Mouse (Mus musculus) spleen, adult 18-20 months (tissue): Measurements from ENCODE around the gene Ifnl2.
"Not testable (repeated sequence)": the region's sequence is repeated elsewhere in the genome, so short reads cannot be mapped to it uniquely, and the experiment has no call there.

Experiments used
- DNase-seq, 2 experiments: peaks; one replicate each; pipeline ENCODE4 v3.0.0; 2022; ENCODE audit warnings: mixed read lengths in 2 of 2

Gene Ifnl2

DNA sequence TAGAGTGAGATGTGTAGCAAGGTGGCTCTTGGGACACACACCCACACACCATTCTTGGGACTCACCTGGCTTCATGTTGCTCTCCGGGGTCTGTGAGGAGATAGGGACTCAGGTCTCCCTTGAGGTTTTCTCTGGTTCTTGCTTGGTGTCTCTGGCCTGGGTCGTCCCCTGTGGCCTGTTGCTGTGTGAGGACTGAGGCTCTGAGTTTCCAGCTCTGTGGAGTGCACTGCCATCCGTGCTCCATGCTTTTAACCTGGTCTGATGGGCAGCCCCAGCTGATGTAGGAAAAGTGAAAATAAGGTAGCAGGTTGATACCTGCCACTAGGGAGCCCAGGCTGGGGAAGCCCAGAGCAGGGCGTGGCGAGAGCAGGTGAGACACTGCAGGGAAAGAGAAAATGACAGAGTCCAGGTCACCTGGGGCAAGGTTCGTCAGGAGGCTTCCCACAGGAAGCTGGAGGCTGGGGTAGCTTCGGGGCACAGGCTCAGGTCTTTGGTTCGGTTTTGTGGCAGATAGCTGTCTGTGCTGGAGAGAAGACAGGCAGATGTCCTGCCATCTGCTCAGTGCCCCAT, at the start of gene Ifnl2:
Gene Ifnl2 (minus strand): TSS at position 51 of the 570 bp plus-strand sequence.
- DNase-seq, result not testable (repeated sequence)

DNA sequence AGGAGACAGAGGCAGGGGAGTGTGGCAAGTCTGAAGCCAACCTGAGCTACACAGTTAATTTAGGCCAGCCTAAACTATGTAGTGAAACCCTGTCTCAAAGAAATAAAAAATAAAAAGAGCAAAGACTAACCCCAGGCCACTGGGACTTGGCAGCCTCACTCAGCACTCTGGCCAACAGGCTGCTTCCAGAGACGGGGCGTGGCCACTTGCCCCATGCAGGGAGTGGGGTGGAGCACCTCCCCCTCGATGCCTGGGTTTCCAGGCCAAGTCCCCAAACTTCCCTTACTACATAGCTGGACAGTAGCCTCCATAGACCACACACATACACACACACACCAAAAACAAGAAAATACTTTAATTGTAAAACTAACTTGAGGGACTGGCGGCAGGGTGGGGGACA, 48.2 kb upstream of the Ifnl2 start:
- no peak for DNase-seq

DNA sequence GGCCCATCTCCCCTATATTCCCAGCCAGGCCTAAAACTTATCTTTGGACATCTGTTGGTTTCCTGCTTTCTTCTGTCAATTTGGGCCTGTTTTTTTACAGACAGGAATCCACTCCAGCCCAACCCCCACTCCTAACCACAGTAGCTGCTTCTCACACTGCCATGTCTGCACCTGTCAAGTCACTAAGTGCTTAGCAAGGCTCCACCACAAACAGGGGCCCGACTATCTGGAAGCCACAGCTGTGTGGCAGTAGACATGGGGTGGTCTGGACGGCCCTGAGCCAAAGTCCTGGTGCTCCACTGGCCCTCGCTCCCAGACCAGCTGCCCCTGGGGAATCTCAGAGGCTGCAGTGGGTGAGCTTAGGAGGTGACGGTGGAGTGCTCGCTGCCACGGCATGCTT, 47.5 kb upstream of the Ifnl2 start:
- DNase-seq, result no peak

DNA sequence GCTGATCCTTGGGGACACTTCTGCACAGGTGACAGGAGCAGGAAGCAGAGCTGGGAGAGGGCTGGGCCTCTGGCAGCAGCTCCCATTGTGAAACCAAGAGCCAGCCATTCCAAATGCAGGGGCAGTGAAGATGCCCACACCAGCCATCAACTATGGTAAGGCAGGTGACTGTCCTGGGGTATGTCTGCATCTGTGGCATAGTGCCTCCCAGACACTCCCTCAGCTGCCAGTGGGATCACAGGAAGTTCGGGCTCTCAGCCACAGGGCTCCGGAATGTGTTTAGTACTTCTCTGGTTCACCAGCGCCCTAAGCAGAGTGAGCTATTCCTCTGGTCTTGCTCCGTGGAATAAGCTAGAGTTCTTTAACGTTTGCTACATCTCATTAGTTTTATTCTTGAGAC, 46.8 kb upstream of the Ifnl2 start:
- no peak for DNase-seq

DNA sequence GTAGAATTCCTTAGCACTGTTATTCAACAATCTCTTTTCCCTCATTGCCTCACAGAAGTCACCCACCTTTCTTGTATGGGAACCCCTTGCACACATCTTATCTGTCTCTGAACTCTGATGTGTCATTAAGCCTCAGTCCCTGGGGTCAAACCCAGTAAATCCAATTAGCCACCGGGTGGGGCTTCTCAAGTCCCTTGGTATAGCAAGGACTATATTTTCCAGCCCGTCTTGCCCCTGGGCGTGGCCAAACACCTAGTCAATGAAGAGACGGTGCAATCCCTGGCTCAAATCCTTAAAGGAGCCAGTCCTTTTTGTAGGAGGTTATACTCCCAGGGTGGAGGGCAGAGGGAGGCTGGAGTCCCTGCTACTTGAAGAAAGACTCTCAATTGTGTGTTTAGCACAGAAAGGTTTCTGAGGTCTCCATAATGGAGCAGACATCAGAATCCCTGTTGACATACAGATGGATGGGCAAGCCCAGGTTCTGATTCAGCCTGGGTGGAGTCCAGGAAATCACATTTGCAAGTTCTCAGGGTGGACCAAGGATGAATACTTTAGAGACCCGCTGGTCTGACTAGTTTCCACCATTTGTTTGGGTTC, 45.8 kb upstream of the Ifnl2 start:
- DNase-seq, result no peak

DNA sequence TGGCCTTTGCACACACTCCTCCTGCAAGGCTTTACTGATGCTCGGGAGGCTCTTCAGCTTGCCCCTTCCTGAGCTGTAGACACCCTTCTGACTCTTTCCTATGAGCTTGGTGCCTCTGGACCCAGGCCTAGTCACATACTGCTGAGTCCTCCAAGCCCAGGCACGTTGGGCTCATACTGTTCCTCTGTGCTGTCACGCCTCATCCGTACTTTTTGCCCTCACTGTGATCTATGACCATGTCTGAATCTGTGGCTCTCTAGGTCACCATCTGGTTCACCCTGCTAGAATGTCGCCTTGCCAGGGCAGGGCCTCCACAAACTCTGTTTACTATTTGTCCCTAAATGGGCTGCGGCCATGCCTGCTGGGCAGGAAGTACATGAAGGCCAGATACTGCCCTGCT, 42.8 kb upstream of the Ifnl2 start:
- no peak for DNase-seq

DNA sequence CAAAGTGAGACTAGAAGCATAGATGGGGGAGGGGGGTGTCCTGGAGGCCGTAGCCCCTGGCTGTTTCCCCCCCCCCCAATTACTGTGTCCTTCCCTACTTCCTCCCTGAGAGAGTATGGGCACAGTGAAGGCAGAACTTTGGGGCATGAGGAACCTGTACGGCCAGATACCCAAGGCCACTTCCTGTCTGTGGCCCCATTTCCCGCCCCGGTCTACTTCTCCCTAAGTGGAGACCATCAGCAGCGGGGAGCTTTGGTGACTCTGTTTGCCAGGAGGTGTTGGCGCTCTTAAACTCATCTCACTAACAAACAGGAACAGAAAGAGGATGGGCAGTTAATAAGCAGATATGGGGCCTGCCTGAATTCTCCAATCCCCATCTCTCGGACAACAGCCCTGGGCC, 37.4 kb upstream of the Ifnl2 start:
- no peak for DNase-seq

DNA sequence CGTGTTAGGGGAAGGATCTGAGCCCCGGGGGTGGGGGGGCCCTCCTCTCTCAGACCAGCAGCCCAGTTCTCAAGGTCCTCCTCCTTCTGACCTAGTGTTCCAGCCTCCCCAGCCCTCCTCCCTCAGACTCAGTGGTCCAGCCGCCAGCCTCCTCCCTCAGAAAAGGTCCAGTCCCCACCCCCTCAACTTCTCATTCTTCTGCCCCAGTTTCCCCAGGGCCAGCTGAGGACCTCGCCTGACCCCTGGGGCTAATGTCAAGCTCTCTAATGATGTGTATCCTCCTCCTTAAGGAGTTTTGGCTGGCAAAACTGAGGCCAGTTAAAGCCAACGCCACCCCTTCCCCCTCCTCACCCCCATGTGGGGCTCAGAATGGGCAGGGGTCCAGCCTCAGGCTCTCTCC, 36.9 kb upstream of the Ifnl2 start, which contains the start of gene Nccrp1:
Gene Nccrp1 (minus strand): TSS at position 101 of the 400 bp plus-strand sequence.
- DNase-seq, result no peak

DNA sequence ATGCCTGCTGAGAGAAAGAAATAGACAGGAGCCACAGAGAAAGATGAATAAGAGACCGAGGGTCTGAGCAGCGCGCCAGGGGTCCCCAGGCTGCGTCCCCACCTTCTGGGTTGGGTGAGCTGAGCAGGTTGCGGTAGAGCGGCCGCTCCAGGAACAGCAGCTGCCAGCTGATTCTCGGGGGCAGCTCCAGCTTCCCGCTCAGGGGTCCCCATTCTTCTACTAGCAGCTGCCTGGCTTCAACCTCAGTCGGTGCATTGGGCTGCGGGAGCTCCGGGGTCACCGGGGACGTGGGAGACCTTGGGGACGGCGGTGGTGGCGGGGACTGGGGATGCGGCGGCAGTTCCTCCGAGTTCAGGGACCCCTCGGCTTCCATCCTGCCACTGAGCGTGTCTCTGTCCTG, 36.4 kb upstream of the Ifnl2 start:
- no peak for DNase-seq

DNA sequence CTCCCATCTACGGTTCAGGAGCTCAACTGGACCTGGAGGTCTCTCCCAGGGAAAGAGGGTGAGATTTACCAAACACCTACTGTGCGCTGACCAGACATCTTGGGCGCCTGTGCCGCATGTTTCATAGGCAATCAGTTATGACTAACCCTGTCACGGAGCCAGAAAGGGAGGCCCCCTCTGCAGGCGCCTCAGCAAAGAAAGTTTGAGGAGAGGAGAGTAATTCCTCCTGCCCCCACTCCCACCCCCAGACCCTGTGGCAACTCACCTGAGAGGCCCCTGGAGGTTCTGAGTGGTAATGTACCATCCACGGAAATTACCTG, 35.6 kb upstream of the Ifnl2 start:
- no peak for DNase-seq

DNA sequence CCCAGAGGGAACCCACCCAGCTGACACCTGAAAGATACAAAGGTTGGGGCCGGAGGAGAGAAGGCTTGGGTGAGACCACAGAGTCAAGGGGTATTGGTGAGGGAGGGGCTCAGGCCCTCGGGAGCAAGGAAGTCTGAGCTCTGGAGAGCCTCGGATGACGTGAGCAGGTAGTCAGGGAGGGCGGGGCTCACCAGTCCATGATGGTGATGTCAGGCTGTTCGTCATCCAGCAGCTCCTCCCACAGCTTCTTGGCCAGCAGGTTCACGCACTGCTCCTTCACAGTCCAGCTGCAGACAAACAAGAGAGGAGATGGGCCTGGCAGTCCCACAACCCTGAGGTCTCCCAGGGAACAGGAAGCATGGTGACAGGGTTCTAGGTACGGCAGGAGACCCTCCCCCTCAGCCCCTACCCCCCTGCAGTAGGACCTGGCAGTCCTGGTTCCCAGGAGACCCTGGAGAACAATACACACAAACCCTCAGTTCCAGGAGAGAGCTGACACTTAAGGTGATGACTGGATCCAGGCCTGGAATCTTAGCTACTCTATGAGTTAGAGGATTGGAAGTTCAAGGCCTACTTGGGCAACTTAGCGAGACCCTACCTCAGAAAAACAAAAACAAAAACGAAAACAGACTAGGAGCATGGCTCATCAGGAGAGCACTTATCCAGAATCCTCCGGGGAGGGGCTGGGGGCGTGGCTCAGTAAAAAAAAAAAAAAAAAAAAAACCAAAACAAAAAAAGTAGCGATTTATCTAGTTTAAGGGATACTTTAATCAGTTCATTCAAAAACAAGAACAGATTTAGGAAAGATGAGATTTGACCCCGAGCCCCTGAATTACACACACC, 35.0 kb upstream of the Ifnl2 start:
- DNase-seq, result no peak

DNA sequence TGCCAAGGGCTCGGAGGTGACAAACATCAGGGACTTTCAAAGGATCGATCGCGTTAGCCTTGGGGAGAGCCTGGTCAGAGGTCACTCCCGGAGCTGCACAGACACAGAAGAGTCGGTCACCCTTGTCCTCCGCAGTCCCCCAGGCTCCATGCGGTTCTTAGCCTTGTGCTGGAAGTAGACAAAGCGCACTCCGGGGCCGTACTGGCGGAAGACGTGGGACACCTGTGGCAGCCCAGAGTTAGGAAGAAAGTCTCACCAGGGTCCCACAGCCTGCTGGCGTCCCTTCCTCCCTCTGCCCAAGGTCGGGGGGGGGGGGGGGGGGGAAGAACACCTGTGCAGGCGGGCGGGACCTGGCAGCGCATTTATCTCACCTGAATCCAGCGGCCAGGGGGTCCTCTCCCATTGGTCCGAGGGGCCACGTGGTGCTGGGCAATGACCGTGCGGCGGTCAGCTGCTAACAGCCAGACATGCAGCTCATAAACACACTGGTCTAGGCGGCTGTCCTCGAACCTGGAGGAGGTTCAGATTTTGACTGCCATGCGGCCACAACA, 33.9 kb upstream of the Ifnl2 start:
- DNase-seq, result no peak

DNA sequence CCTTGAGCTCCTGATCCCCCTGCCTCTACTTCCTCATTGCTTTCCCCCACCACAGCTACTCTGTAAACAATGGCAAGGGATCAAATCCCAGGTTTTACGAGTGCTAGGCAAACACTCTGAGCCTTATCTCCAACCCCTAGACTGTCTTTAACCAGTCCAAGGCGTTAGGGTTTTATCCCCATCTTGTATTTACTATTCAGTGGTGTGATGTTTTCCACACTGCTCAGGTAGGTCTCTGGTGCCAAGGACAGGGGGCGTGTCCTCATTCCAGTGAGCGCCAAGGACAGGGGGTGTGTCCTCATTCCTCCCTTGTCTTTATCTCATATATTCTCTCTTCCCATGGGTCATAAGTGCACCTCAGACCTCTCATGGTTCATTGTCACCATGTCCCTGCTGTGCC, 30.3 kb upstream of the Ifnl2 start, which contains the start of gene Sycn:
Gene Sycn (plus strand): TSS at position 360 of the 400 bp plus-strand sequence.
- no peak for DNase-seq

DNA sequence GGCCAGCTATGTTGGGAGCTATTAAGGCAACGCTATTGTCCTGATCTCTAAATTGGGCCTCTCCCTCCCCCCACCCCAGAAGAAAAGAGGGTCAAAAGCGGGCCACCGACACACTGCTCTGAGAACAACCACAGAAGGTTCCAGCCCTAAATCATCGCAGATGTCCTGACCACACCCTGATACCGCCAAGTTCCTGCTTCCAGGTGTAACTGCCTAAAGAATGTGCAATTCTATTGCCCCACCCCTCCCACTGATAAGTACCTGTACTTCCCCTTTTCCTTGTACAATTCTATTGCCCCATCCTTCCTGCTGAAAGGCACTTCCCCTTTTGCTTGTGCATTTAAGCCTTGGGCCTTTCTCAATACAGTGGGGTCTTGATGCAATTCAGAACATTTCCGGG, 28.6 kb upstream of the Ifnl2 start:
- not testable (repeated sequence) for DNase-seq

DNA sequence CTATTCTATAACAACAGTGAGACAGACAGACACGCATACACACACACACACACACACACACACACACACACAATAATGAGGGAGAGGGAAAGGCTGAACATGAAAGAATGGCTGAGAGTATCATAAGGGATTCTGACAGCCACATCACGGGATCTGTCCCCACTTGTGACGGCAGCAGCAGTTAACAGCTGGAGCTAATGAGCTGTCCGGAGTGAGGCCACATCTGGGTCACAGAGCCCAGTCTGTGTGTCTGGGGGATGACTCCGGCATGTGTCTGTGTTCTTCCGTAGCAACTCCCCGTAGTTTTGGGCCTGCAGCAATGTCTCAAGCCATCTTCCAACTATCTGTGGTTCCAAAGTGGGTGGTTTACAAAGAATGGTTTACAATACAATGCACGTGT, 21.8 kb upstream of the Ifnl2 start:
- DNase-seq, result no peak

DNA sequence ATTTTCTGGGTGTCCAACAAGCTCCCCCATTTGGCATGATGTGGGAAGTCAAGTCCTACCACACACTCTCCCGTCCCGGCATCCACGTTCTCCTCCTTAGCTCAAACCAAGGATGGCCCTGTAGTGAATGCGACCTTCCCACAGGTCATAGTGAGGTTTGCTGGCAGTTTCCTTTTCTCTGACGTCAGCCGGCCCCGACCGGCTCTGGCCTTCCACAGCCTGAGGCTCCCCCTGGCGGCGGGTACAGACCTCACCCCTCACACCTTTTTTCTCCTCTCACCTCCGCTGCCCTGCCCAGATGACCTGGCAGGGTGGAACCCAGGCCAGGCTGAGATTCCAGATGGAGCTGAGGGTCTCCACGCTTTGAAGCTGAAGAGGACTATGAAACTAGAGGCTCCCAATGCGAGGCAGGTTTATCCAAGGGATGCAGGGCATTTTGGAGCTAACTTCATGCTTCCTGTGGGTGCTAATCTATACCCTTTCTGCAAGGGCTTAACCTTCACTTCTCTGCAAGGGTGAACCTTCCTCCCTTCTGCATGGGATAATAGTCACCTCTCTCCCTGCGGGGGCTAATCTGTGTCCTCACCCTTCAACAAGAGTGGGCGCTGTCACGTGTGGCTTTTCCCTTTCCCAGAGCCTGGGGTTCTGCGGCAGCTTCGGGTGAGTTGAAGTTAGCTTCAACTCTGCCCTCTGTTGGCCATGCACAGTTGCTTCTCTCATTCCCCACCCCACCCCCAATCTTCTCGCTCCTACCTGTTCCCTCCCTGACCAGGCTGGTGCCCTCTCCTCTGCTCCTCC, 17.9 kb upstream of the Ifnl2 start:
- DNase-seq, result peak; percentile 79 to 93

DNA sequence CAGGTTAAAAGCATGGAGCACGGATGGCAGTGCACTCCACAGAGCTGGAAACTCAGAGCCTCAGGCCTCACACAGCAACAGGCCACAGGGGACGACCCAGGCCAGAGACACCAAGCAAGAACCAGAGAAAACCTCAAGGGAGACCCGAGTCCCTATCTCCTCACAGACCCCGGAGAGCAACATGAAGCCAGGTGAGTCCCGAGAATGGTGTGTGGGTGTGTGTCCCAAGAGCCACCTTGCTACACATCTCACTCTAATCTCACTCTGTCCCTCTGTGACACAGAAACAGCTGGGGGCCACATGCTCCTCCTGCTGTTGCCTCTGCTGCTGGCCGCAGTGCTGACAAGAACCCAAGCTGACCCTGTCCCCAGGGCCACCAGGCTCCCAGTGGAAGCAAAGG, 12.3 kb upstream of the Ifnl2 start, which contains the start of gene Ifnl3:
Gene Ifnl3 (plus strand): TSS at position 301 of the 400 bp plus-strand sequence.
- DNase-seq, result not testable (repeated sequence)

DNA sequence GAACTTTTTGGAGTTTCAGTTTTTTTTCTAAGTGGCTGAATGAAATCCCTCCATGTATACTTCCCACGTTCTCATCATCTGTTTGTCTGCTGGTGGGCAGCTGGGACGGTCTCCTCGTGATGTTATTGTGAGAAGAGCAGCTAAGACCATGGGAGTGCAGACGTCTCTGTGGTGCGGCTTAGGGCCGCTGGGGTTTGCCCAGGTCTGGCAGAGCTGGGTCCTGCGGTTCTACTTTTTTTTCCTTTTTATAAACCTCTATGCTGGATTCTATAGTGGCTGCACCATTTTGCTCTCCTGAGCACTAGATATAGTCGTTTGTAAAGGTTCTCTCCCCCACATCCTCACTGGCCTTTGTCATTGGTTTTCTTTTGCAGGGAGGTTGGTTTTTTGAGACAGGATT, 1.2 kb upstream of the Ifnl2 start:
- DNase-seq, result no peak

DNA sequence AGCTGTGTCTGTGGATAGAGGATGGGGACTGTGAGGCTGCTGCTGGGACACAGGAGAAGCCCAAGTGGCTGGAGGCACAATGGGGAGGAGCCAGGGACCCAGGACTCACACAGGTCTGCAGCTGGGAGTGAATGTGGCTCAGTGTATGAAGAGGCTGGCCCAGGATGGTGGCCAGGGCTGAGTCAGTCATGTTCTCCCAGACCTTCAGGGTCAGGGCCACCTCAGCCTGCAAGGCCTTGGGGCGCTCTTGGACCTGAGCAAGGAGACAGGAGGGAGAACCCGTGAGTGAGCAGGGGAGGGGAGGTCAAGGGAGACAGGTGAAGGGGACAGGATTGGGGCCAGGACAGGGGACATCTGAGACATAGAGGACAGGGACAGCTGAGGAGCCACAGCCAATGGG, 1.1 kb downstream of the Ifnl2 start:
- not testable (repeated sequence) for DNase-seq

DNA sequence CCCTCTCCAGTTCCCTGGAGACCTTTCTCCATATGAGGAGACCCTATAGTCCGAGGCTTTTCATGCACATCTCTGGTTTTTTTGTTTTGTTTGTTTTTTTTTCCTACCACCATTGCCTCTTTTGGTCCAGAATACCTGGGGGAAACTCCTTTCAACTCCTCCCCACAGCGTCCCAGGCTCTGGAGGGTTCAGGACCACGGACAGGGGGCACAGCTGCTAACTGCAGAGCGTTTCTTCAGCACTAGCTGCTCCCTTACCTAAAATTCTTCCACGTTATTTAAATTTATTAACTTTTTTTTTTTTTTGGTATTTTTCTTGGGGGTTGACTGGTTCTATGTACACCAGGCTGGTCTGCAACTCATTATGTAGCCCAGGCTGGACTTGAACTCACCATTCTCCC, 4.7 kb downstream of the Ifnl2 start:
- no peak for DNase-seq

DNA sequence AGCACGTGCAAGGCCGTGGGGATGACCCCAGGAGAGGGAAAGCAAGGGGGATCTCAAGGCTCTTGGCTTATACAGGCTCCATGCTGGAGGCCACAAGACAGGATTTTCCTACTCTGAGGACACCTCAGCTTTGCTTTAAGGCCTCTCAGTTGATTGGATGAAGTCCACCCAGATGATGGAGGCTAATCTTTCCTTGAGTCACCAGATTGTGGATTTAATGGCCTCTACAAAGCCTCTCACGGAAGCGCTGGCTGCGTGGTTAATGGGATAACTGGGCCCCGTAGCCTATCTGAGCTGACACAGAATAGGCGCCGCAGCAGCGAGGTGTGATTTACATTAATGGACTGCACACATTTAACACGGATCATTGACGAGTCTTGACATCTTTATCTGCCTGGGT, 14.8 kb downstream of the Ifnl2 start:
- DNase-seq, result no peak

DNA sequence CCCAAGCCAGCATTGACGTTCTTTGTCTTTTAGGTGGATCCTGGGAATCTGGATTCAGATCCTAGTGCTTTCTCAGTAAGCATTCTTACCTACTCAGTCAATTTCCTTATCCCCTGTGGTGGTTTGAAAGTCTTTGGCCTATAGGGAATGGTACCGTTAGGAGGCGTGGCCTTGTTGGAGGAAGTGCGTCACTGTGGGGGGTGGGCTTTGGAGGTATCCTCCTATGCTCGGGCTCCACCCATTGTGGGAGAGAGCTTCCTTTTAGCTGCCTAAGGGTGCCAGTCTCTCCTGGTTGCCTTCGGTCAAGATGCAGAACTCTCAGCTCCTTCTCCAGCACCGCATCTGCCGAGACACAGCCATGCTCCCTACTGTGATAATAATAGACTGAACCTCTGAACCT, 17.9 kb downstream of the Ifnl2 start:
- no peak for DNase-seq

DNA sequence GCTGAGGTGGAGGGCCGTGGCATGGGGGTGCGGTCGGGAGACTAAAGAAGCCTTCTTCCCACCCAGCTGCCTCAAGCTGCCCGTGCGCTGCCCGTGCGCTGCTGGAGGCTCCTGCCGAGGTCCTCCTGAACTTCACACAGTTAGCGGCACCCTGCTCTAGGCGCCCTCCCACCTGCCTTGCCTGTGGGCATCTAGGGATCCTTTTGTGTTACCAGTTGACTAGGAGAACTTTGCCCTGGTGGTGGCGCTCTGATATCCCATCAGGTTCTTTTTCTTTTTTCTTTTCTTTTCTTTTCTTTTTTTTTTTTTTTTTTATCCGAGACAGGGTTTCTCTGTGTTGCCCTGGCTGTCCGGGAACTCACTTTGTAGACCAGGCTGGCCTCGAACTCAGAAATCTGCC, 19.4 kb downstream of the Ifnl2 start:
- DNase-seq, result no peak
